Mouse (Mus musculus) layer of hippocampus, adult 6 months (tissue): ENCODE measurements around the gene Dnajc11. TPM values are rescaled to one million over a fixed set of nuclear protein-coding genes. Genes with fewer than 3 reads are reported as not detected.

Source experiments
- long read RNA-seq, 2 experiments: library from polyadenylated mRNA; unstranded; transcript quantifications; one replicate each; pipeline ENCODE4 v2.0.0; 2019 to 2020
- polyA plus RNA-seq: library from polyadenylated mRNA; unstranded; fragments of <200 nt; fragmentation: Nextera tagmentation; gene quantifications from 2 replicates; pipeline ENCODE4 v1.2.3, GENCODE M21; 2021

The Dnajc11 gene
- 37.8 and 40.3 TPM in 2 replicates for polyA plus RNA-seq
- long read RNA-seq, experiment 1, transcript Dnajc11-201 (16 exons, 3,151 nt) = major isoform, 98 of 130 reads
- long read RNA-seq, experiment 1, partial matches to known transcripts = 15 of 130 reads
- long read RNA-seq, experiment 1, other reads (novel, unspliced or antisense) = 13 of 130 reads
- long read RNA-seq, experiment 2, transcript Dnajc11-205 (4 exons, 688 nt) = minor isoform, 7 of 685 reads
- long read RNA-seq, experiment 2, transcript Dnajc11-201 (16 exons, 3,151 nt) = major isoform, 607 of 685 reads
- long read RNA-seq, experiment 2, partial matches to known transcripts = 24 of 685 reads
- long read RNA-seq, experiment 2, other reads (novel, unspliced or antisense) = 44 of 685 reads

DNA sequence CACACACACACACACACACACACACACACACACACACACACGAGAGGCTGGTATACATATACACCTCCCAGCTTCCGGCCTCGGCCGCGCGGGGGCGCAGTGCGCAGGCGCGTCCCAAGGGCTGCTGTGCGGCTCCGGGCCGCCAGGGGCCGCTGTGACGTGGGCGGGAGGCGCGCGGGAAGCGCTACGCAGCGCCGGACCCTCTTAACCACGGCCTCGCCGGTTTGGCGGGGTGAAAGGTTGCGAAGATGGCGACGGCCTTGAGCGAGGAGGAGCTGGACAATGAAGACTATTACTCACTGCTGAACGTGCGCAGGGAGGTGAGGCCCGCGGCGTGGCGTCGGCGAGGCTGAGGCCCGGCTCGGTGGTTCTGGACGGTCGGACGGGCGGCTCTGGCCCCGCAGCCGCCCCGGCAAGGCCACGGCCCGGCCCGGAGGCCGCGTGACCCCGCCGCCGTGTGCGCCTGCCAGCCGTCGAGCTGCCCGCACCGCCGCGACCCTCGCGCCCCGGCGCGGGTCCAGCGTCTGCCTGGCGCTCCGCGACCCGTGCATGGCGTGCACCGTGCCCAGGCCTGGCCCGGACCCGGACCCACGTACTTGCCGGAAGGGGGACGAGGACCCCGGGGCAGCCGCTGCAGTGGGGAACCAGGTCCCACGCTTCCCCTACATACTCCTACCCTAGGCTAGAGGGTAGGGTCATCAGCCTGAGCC is at the start of gene Dnajc11:
TSS of gene Dnajc11 (plus strand) at position 187 of the 710 bp plus-strand sequence.

DNA sequence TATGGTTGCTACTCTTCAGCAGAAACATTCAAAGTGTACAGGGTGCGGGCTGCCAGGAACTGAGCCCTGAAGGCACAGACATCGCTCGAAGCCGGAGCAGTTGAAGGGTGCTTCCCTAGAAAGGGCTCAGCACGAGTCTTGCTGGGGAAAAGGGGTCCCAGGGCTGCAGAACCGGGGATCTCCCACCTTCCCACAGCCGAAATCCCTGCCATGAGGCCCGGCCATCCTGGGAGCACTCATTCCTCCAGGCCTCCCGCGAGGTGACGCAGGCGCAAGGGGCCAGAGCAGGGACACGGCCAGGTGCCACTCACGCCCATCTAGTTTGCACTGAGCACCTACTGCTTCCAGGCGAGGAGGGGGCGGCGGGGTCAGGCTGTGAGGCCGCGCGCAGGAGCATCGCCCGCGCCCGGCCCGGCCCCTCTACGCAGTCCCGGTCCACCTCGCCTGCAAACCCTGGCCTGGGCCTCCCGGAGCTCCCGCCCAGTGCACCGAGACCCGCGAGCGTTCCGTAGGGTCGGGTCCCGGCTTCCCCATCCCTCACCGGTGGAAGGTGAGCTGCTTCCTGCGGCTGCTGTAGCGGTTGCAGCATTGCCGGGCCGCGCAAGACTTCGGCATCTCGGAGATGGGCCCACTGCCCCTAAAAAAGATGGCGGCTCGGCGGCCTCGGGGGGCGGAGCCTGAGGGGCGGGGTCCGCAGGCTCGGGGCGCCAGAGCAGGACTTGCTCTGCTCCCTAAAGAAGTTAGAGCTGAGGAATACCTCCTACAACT is 55.0 kb downstream of the Dnajc11 start, which contains the start of gene Thap3:
TSS of gene Thap3 (minus strand) at position 656 of the 768 bp plus-strand sequence.

DNA sequence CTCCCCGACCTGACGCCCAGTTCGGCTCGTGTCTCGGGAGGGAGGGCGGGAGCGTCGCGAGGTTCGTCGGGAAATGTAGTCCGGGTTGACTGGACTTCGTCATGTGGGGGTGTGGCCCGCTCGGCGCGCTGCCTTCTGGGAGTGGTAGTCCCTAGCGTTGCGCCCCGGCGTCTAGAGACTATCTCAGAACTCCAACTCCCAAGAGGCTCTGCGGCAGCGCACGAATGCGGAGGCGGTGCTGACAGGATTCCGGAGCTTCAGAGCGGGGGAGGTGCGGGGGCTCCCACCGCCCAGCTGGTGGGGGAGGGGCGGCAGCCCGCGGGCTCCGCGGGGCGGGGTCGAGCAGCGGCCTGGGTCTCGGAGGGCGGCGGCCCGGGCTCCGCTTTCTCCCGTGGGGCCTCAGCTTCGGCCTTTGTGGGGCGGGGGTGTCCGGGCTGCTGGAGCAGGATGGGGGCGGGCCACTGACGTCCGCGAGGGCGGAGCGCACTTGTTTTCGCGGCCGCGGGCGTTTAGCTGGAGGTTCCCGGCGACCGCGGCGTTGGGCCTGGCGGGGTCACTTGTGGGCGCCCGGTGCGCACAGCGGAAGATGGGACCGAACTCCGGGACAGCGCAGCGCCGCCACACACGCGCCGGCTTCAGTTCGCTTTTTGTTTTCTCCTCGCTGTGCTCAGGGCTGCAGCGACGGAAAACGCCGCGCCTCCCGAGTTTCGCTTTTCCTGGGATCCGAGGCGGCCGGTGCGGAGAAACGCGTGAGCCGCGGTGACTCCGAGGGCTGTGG is 62.9 kb downstream of the Dnajc11 start, which contains the start of gene Phf13:
TSS of gene Phf13 (minus strand) at position 86 of the 778 bp plus-strand sequence.

DNA sequence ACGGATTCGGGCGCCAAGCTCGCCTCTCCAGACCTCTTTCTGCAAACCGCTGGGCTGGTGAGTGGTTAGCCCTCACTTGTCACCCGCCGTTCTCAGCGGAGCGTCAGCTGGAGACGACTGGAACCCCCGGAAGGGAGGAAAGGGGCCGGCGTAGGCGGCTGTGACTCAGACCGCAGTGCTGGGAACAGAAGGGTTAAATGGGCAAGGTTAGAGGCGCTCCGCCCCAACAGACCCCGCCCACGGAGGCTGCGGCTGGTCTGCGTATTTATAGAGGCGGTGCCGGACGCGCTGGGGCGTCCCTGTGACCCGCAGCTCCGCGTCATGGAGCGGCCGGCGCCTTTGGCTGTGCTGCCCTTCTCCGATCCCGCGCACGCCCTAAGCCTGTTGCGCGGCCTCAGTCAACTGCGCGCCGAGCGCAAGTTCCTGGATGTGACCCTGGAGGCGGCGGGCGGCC is 75.2 kb downstream of the Dnajc11 start, which contains the start of gene Klhl21:
TSS of gene Klhl21 (plus strand) at position 182 of the 454 bp plus-strand sequence.

DNA sequence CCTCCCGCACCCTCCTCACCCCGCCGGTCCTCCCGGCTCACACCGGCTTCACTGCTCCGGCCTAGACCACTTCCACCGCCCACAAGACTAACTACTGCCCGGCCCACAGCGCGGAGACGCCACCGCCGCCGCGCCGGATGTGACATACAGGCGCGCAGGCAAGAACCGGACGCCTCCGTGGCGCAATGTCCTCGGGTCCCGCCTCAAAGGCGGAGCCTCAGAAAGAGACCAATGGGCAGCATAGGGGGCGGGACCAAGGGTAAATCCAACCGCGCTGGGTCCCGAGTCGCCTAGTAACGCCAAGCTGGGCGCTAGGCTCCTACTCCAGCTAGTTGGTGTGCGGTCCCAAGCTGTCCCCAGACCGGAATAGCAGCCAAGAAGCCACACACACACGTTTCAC is 94.0 kb downstream of the Dnajc11 start, which contains the start of gene Zbtb48:
TSS of gene Zbtb48 (minus strand) at position 148 of the 400 bp plus-strand sequence.

Other genes with a start within 250 kb of the Dnajc11 start
- 135 and 152 TPM in 2 replicates for gene Camta1, start 71.8 kb upstream of the Dnajc11 start, polyA plus RNA-seq
- gene Thap3, start 55.3 kb downstream of the Dnajc11 start, polyA plus RNA-seq = 23.8 and 23.9 TPM in 2 replicates
- 6.2 and 6.8 TPM in 2 replicates for gene Phf13, start 62.6 kb downstream of the Dnajc11 start, polyA plus RNA-seq
- 7.6 and 9.5 TPM in 2 replicates for gene Klhl21, start 75.1 kb downstream of the Dnajc11 start, polyA plus RNA-seq
- gene Zbtb48, start 94.0 kb downstream of the Dnajc11 start, polyA plus RNA-seq = 5.4 and 8.7 TPM in 2 replicates
- 0.14 TPM in 1 of 2 replicates, not detected in the other for gene Tas1r1, start 104.9 kb downstream of the Dnajc11 start, polyA plus RNA-seq
- gene Nol9, start 105.6 kb downstream of the Dnajc11 start, polyA plus RNA-seq = 8.0 and 10.4 TPM in 2 replicates
- gene Plekhg5, start 138.8 kb downstream of the Dnajc11 start, polyA plus RNA-seq = 16.8 and 20.8 TPM in 2 replicates
- gene Tnfrsf25, start 182.2 kb downstream of the Dnajc11 start, polyA plus RNA-seq = 0.19 and 0.25 TPM in 2 replicates
- gene Espn, start 218.7 kb downstream of the Dnajc11 start, polyA plus RNA-seq = 0.92 and 1.9 TPM in 2 replicates
- 0.14 TPM in 1 of 2 replicates, not detected in the other for gene Hes2, start 225.2 kb downstream of the Dnajc11 start, polyA plus RNA-seq
- gene Acot7, start 244.4 kb downstream of the Dnajc11 start, polyA plus RNA-seq = 373 and 425 TPM in 2 replicates